In genomic region chr6:83267616-83268015, GRCm38 (mm10) we compare ENCODE assay signal across 9 mouse cellular contexts. TPM values are rescaled to one million over a fixed set of nuclear protein-coding genes. Genes with fewer than 3 reads are reported as not detected.
DNase-seq lines count a peak whose midpoint lies in the region; ATAC-seq and TF ChIP-seq lines count a peak whose summit lies in the region.
"Had no signal": no experiment of that assay in that cellular context is flagged by ENCODE, and none has a peak within 500 bp of the region (broad histone marks: within the 10 kb centered on the region; RNA-seq: fewer than 3 reads in every experiment).

No protein-coding gene starts in this region.

- peak overlapping the region; percentile 63 for H3K4me2 ChIP-seq in lung, embryonic 14.5 days
- H3K4me2 ChIP-seq in stomach, embryonic 16.5 days (ENCODE audit: low read depth, low read length): peak overlapping the region; percentile 62

- no peaks in the 10 kb centered on the region for H3K36me3 ChIP-seq in lung, embryonic 14.5 days (ENCODE audit: insufficient read depth)
- no peaks in the 10 kb centered on the region for H3K36me3 ChIP-seq in limb, embryonic 10.5 days
- H3K36me3 ChIP-seq in stomach, embryonic 16.5 days (ENCODE audit: control insufficient read depth, insufficient read depth, low read length): no peaks in the 10 kb centered on the region
- H3K36me3 ChIP-seq: liver, embryonic 15.5 days had no signal

- TF ChIP-seq CTCF in lung, embryonic 14.5 days (IDR thresholded peaks at IDR 0.05; ENCODE audit: low read depth): no peak

- H3K9ac ChIP-seq in lung, embryonic 14.5 days: 0 out of 2 replicates have a peak overlapping the region, but pooled peaks have one; percentile 33
- peak overlapping the region; percentile 52 for H3K9ac ChIP-seq in stomach, embryonic 16.5 days (ENCODE audit: low read length)

- H3K4me3 ChIP-seq in lung, embryonic 14.5 days (ENCODE audit: low read depth, low read length): peak overlapping the region; percentile 50
- peak overlapping the region; percentile 76 for H3K4me3 ChIP-seq in limb, embryonic 10.5 days
- peak overlapping the region; percentile 59 for H3K4me3 ChIP-seq in stomach, embryonic 16.5 days (replicated peaks; ENCODE audit: low read length)

- no peaks in the 10 kb centered on the region for H3K9me3 ChIP-seq in lung, embryonic 14.5 days (ENCODE audit: low read depth, low read length)
- no peaks in the 10 kb centered on the region for H3K9me3 ChIP-seq in limb, embryonic 10.5 days (replicated peaks)
- no peaks in the 10 kb centered on the region for H3K9me3 ChIP-seq in stomach, embryonic 16.5 days (replicated peaks; ENCODE audit: control insufficient read depth, low read length)
- H3K9me3 ChIP-seq: liver, embryonic 15.5 days had no signal

- WGBS in lung, embryonic 14.5 days: 54% methylated on average over 4 of the region's 4 CpGs
- WGBS in limb, embryonic 10.5 days: 80% methylated on average over 4 of the region's 4 CpGs
- WGBS in stomach, embryonic 16.5 days: 63% methylated on average over 4 of the region's 4 CpGs

- no peaks in the 10 kb centered on the region for H3K27me3 ChIP-seq in lung, embryonic 14.5 days (ENCODE audit: insufficient read depth, low read length)
- no peaks in the 10 kb centered on the region for H3K27me3 ChIP-seq in limb, embryonic 10.5 days (ENCODE audit: low read depth, poor library complexity, severe bottlenecking)
- H3K27me3 ChIP-seq in stomach, embryonic 16.5 days (ENCODE audit: control insufficient read depth, insufficient read depth, low read length): no peaks in the 10 kb centered on the region

- DNase-seq in cerebellum, adult 9-10 months: peak; percentile 34
- DNase-seq in lung, embryonic 14.5 days: peak; percentile 9
- no peak for DNase-seq in lung, postnatal 25 days (ENCODE audit: low spot score)
- no peak for DNase-seq in limb, embryonic 10.5 days (ENCODE audit: low spot score)
- no peak for DNase-seq in spleen, adult 12 weeks (ENCODE audit: low spot score)
- no peak for DNase-seq in embryo, embryonic 10 days (ENCODE audit: low spot score)

- H3K27ac ChIP-seq in lung, embryonic 14.5 days (ENCODE audit: low read depth): 0 out of 2 replicates have a peak overlapping the region, but pooled peaks have one; percentile 34
- no peak overlapping the region for H3K27ac ChIP-seq in limb, embryonic 10.5 days
- H3K27ac ChIP-seq in stomach, embryonic 16.5 days (ENCODE audit: low read length): peak overlapping the region; percentile 67; the same call in 1 of the 2 replicates
- H3K27ac ChIP-seq: liver, embryonic 15.5 days had no signal

- H3K4me1 ChIP-seq in lung, embryonic 14.5 days (ENCODE audit: insufficient read depth): no peaks in the 10 kb centered on the region
- H3K4me1 ChIP-seq in limb, embryonic 10.5 days: peaks cover 8% of the 10 kb centered on the region; the same call in 1 of the 2 replicates
- peaks cover 7% of the 10 kb centered on the region for H3K4me1 ChIP-seq in stomach, embryonic 16.5 days (ENCODE audit: control insufficient read depth, insufficient read depth, low read length)

- ATAC-seq in cerebellum, adult (ENCODE audit: insufficient number of reproducible peaks, low FRiP score, low TSS enrichment): no peak
- ATAC-seq in lung, embryonic 14.5 days (ENCODE audit: insufficient read depth): peak; percentile 2; the same call in 1 of the 2 replicates
- no peak for ATAC-seq in stomach, embryonic 16.5 days (ENCODE audit: insufficient read depth, low FRiP score)

RNA-seq across cellular contexts. Expression of gene Slc4a5, which starts 48.0 kb away (rescaled TPM):
- 0.61 and 0.64 TPM in 2 replicates for polyA plus RNA-seq in lung, embryonic 14.5 days (2014; fragmentation: Nextera tagmentation; extraction: Ambion mirVana)
- polyA plus RNA-seq in limb, embryonic 10.5 days (2016; fragmentation: Nextera tagmentation; extraction: Ambion mirVana): 0.23 and 0.25 TPM in 2 replicates
- 0.30 and 0.60 TPM in 2 replicates for polyA plus RNA-seq in stomach, embryonic 16.5 days (2015; fragmentation: Nextera tagmentation; extraction: Ambion mirVana)

RNA-seq across cellular contexts. Expression of gene Mthfd2, which starts 58.1 kb away (rescaled TPM):
- 41.6 and 47.3 TPM in 2 replicates for polyA plus RNA-seq in lung, embryonic 14.5 days (2014; fragmentation: Nextera tagmentation; extraction: Ambion mirVana)
- 64.9 and 94.0 TPM in 2 replicates for polyA plus RNA-seq in limb, embryonic 10.5 days (2016; fragmentation: Nextera tagmentation; extraction: Ambion mirVana)
- 29.6 and 35.2 TPM in 2 replicates for polyA plus RNA-seq in stomach, embryonic 16.5 days (2015; fragmentation: Nextera tagmentation; extraction: Ambion mirVana)

RNA-seq across cellular contexts. Expression of gene Mob1a, which starts 58.2 kb away (rescaled TPM):
- 93.1 and 93.6 TPM in 2 replicates for polyA plus RNA-seq in lung, embryonic 14.5 days (2014; fragmentation: Nextera tagmentation; extraction: Ambion mirVana)
- 54.1 and 63.3 TPM in 2 replicates for polyA plus RNA-seq in limb, embryonic 10.5 days (2016; fragmentation: Nextera tagmentation; extraction: Ambion mirVana)
- polyA plus RNA-seq in stomach, embryonic 16.5 days (2015; fragmentation: Nextera tagmentation; extraction: Ambion mirVana): 67.6 and 67.9 TPM in 2 replicates

Comparison
In these comparisons a context has a peak if more than half of its experiments do, and no peak if none do; other contexts are left out.
1. DNase-seq: peak in cerebellum, adult 9-10 months (single experiment) and lung, embryonic 14.5 days (single experiment); none in lung, postnatal 25 days (single experiment), limb, embryonic 10.5 days (single experiment), spleen, adult 12 weeks (single experiment) and embryo, embryonic 10 days (single experiment).
2. Peak in every context shown above with its lines, with median percentiles within 50 percentile points of each other: H3K4me3 ChIP-seq.